Mouse (Mus musculus) MEL (cell line): Measurements from ENCODE around the gene Lrrc49. TPM values are rescaled to one million over a fixed set of nuclear protein-coding genes. Genes with fewer than 3 reads are reported as not detected.

Source experiments
- DNase-seq: peaks from one replicate; pipeline ENCODE4 v3.0.0; 2011; ENCODE audit warnings: low read depth, low spot score
- H3K27ac ChIP-seq: 2 replicates; pipeline ENCODE4 v1.5.1; 2012; ENCODE audit warnings: low read depth, mild to moderate bottlenecking, control low read depth, low read length, moderate library complexity; ENCODE audit not compliant: control insufficient read depth
- H3K27me3 ChIP-seq, 2 experiments: fragments of 150-350 bp in 1 of 2; sonication (generic) in 1 of 2; 2 replicates each; pipeline ENCODE4 v1.6.1; 2012; ENCODE audit warnings: low read length in 2 of 2, mild to moderate bottlenecking in 2 of 2, improper control_type of control experiment in 1 of 2, moderate library complexity in 1 of 2; ENCODE audit not compliant: insufficient read depth in 2 of 2, control insufficient read depth in 1 of 2
- H3K36me3 ChIP-seq, 2 experiments: 2 replicates each; pipeline ENCODE4 v1.6.1; 2012 to 2014; ENCODE audit warnings: low read length in 2 of 2, improper control_type of control experiment in 1 of 2, inconsistent platforms in 1 of 2, mild to moderate bottlenecking in 1 of 2; ENCODE audit not compliant: insufficient read depth in 2 of 2, control insufficient read depth in 1 of 2
- H3K4me1 ChIP-seq, 2 experiments: fragments of 150-350 bp in 1 of 2; sonication (generic) in 1 of 2; 2 replicates each; pipeline ENCODE4 v1.6.1; 2012; ENCODE audit warnings: low read length in 2 of 2, improper control_type of control experiment in 1 of 2, mild to moderate bottlenecking in 1 of 2; ENCODE audit not compliant: insufficient read depth in 2 of 2, control insufficient read depth in 1 of 2
- H3K4me3 ChIP-seq, 2 experiments: fragments of 150-350 bp in 1 of 2; sonication (generic) in 1 of 2; 2 replicates each; pipeline ENCODE4 v1.5.1; 2012; ENCODE audit warnings: low read depth in 2 of 2, low read length in 2 of 2, mild to moderate bottlenecking in 2 of 2, moderate library complexity in 2 of 2, control low read depth in 1 of 2, improper control_type of control experiment in 1 of 2; ENCODE audit not compliant: control insufficient read depth in 1 of 2, insufficient read depth in 1 of 2
- H3K79me2 ChIP-seq: 2 replicates; pipeline ENCODE4 v1.6.1; 2012; ENCODE audit warnings: mild to moderate bottlenecking, low read length, moderate library complexity; ENCODE audit not compliant: control insufficient read depth, poor library complexity, insufficient read depth
- H3K9ac ChIP-seq: 2 replicates; pipeline ENCODE4 v1.6.1; 2012; ENCODE audit warnings: low read depth, mild to moderate bottlenecking, control low read depth, low read length, moderate library complexity; ENCODE audit not compliant: control insufficient read depth, poor library complexity, severe bottlenecking
- H3K9me3 ChIP-seq: fragments of 150-350 bp; sonication (generic); replicated peaks from 2 replicates; pipeline ENCODE4 v1.6.1; 2012; ENCODE audit warnings: mild to moderate bottlenecking, low read length, improper control_type of control experiment, moderate library complexity; ENCODE audit not compliant: insufficient read depth
- BHLHE40 ChIP-seq: IDR thresholded peaks from 2 replicates; pipeline ENCODE4 v1.6.1; 2012; ENCODE audit warnings: low read depth, mild to moderate bottlenecking, inconsistent platforms, low read length, improper control_type of control experiment, borderline replicate concordance
- CHD2 ChIP-seq: IDR thresholded peaks from 2 replicates; pipeline ENCODE4 v1.6.1; 2011; ENCODE audit warnings: low read length, improper control_type of control experiment
- E2F4 ChIP-seq: IDR thresholded peaks from 2 replicates; pipeline ENCODE4 v1.6.1; 2011; ENCODE audit warnings: low read depth, low read length, improper control_type of control experiment, borderline replicate concordance
- ELF1 ChIP-seq: IDR thresholded peaks from 2 replicates; pipeline ENCODE4 v1.6.1; 2014; ENCODE audit warnings: low read depth, mild to moderate bottlenecking, inconsistent platforms, low read length, improper control_type of control experiment, moderate library complexity
- EP300 ChIP-seq, 2 experiments: IDR thresholded peaks; 2 replicates each; pipeline ENCODE4 v1.6.1; 2011; ENCODE audit warnings: improper control_type of control experiment in 2 of 2, low read length in 2 of 2, low read depth in 1 of 2, mild to moderate bottlenecking in 1 of 2
- ETS1 ChIP-seq: IDR thresholded peaks from 2 replicates; pipeline ENCODE4 v1.6.1; 2012; ENCODE audit warnings: low read depth, mild to moderate bottlenecking, inconsistent platforms, low read length, improper control_type of control experiment, moderate library complexity
- KAT2A ChIP-seq: conservative IDR thresholded peaks from 2 replicates; pipeline ENCODE4 v1.6.1; 2012; ENCODE audit warnings: low read depth, low read length, improper control_type of control experiment, inconsistent platforms
- MAFK ChIP-seq: IDR thresholded peaks from 2 replicates; pipeline ENCODE4 v1.6.1; 2011; ENCODE audit warnings: low read depth, mild to moderate bottlenecking, low read length, improper control_type of control experiment, borderline replicate concordance
- MAX ChIP-seq: IDR thresholded peaks from 2 replicates; pipeline ENCODE4 v1.6.1; 2011; ENCODE audit warnings: low read length, improper control_type of control experiment
- MXI1 ChIP-seq: IDR thresholded peaks from 2 replicates; pipeline ENCODE4 v1.6.1; 2011; ENCODE audit warnings: mild to moderate bottlenecking, low read depth, low read length, improper control_type of control experiment
- MYB ChIP-seq: IDR thresholded peaks from 2 replicates; pipeline ENCODE4 v1.6.1; 2011; ENCODE audit warnings: mild to moderate bottlenecking, low read depth, low read length, improper control_type of control experiment
- MYC ChIP-seq: IDR thresholded peaks from 2 replicates; pipeline ENCODE4 v1.6.1; 2011; ENCODE audit warnings: low read depth, mild to moderate bottlenecking, low read length, improper control_type of control experiment, moderate library complexity
- NELFE ChIP-seq: IDR thresholded peaks from 2 replicates; pipeline ENCODE4 v1.6.1; 2011; ENCODE audit warnings: low read depth, low read length, improper control_type of control experiment
- NRF1 ChIP-seq: IDR thresholded peaks from 2 replicates; pipeline ENCODE4 v1.6.1; 2014; ENCODE audit warnings: low read depth, mild to moderate bottlenecking, inconsistent platforms, low read length, improper control_type of control experiment, moderate library complexity; ENCODE audit not compliant: poor library complexity, insufficient read depth, severe bottlenecking
- POLR2A ChIP-seq, 2 experiments: IDR thresholded peaks; 2 replicates each; pipeline ENCODE4 v1.6.1; 2011 to 2012; ENCODE audit warnings: low read length in 2 of 2, mild to moderate bottlenecking in 2 of 2, control low read depth in 1 of 2, improper control_type of control experiment in 1 of 2, low read depth in 1 of 2, moderate library complexity in 1 of 2; ENCODE audit not compliant: control insufficient read depth in 1 of 2, insufficient read depth in 1 of 2, poor library complexity in 1 of 2
- POLR2AphosphoS5 ChIP-seq: IDR thresholded peaks from 2 replicates; pipeline ENCODE4 v1.6.1; 2012; ENCODE audit warnings: low read depth, borderline replicate concordance, mild to moderate bottlenecking, inconsistent platforms, low read length, moderate library complexity, mixed read lengths
- RCOR1 ChIP-seq: IDR thresholded peaks from 2 replicates; pipeline ENCODE4 v1.6.1; 2012; ENCODE audit warnings: low read depth, mild to moderate bottlenecking, inconsistent platforms, low read length, improper control_type of control experiment
- SIN3A ChIP-seq: IDR thresholded peaks from 2 replicates; pipeline ENCODE4 v1.6.1; 2012; ENCODE audit warnings: low read length, improper control_type of control experiment, inconsistent platforms
- SMC3 ChIP-seq: IDR thresholded peaks from 2 replicates; pipeline ENCODE4 v1.6.1; 2011; ENCODE audit warnings: low read depth, low read length, improper control_type of control experiment
- TCF12 ChIP-seq: IDR thresholded peaks from 2 replicates; pipeline ENCODE4 v1.6.1; 2014; ENCODE audit warnings: low read depth, mild to moderate bottlenecking, inconsistent platforms, low read length, improper control_type of control experiment, moderate library complexity
- UBTF ChIP-seq: IDR thresholded peaks from 2 replicates; pipeline ENCODE4 v1.6.1; 2012; ENCODE audit warnings: low read depth, mild to moderate bottlenecking, inconsistent platforms, low read length, improper control_type of control experiment, moderate library complexity, borderline replicate concordance; ENCODE audit not compliant: insufficient read depth
- USF2 ChIP-seq, 2 experiments: IDR thresholded peaks; 2 replicates each; pipeline ENCODE4 v1.6.1; 2011 to 2012; ENCODE audit warnings: improper control_type of control experiment in 2 of 2, low read length in 2 of 2, borderline replicate concordance in 1 of 2, inconsistent platforms in 1 of 2, low read depth in 1 of 2, mild to moderate bottlenecking in 1 of 2; ENCODE audit not compliant: insufficient read depth in 1 of 2
- ZMIZ1 ChIP-seq: IDR thresholded peaks from 2 replicates; pipeline ENCODE4 v1.6.1; 2012; ENCODE audit warnings: low read depth, mild to moderate bottlenecking, inconsistent platforms, low read length, improper control_type of control experiment, moderate library complexity
- ZNF384 ChIP-seq: IDR thresholded peaks from 2 replicates; pipeline ENCODE4 v1.6.1; 2012; ENCODE audit warnings: low read depth, mild to moderate bottlenecking, inconsistent platforms, low read length, improper control_type of control experiment
- polyA plus RNA-seq, 2 experiments: library from polyadenylated mRNA; stranded (reverse) in 1 of 2; unstranded in 1 of 2; fragments of >175 nt in 1 of 2; fragments of >200 nt in 1 of 2; gene quantifications; 2 replicates each; pipeline versions ENCODE4 v1.2.1 to v1.2.4; 2012; ENCODE audit warnings: low replicate concordance in 2 of 2, low read depth in 1 of 2; ENCODE audit not compliant: insufficient read length in 2 of 2, insufficient read depth in 1 of 2, missing spikeins in 1 of 2
- total RNA-seq: library from RNA; depleted of rRNA; stranded (reverse); fragments of 300-350 nt; gene quantifications from 2 replicates; pipeline ENCODE4 v1.2.3, GENCODE M21; 2012

Lrrc49 gene
- total and polyA plus RNA-seq, 3 experiments, result 2.7 to 5.5 TPM; not detected in 1

DNA sequence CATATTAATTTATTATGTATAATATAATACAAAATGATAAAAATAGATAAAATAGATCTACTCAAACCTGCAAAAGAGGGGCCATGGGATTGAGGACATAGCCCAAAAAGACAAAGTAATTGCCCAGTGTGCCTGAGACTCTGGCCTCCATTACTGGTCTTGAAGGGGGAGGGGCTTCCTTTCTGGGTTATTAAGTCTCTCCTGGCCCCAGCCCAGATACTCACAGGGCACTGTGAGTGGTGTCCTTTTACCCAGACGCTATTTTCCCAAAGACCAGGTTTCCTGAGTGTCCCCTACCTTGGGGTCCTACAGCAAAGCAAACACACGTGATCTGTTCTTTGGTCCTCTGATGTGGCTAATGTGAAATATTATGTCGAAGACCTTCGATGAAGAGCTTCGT is 24.1 kb upstream of the Lrrc49 start:
- H3K27me3 ChIP-seq, result no peaks in the 10 kb centered on the region
- H3K9me3 ChIP-seq, result no peaks in the 10 kb centered on the region
- no peak for TF ChIP-seq ZMIZ1
- no peak for TF ChIP-seq UBTF
- TF ChIP-seq SIN3A, result no peak
- no peak for TF ChIP-seq SMC3
- TF ChIP-seq MXI1, result no peak
- no peak for TF ChIP-seq MYB
- no peak for TF ChIP-seq MAFK
- no peak for TF ChIP-seq ZNF384
- no peak overlapping the region for H3K4me3 ChIP-seq
- no peak overlapping the region for H3K27ac ChIP-seq
- DNase-seq, result no peak
- H3K79me2 ChIP-seq, result no peaks in the 10 kb centered on the region
- no peaks in the 10 kb centered on the region for H3K4me1 ChIP-seq
- H3K36me3 ChIP-seq, result no peaks in the 10 kb centered on the region
- H3K9ac ChIP-seq, result no peak overlapping the region

DNA sequence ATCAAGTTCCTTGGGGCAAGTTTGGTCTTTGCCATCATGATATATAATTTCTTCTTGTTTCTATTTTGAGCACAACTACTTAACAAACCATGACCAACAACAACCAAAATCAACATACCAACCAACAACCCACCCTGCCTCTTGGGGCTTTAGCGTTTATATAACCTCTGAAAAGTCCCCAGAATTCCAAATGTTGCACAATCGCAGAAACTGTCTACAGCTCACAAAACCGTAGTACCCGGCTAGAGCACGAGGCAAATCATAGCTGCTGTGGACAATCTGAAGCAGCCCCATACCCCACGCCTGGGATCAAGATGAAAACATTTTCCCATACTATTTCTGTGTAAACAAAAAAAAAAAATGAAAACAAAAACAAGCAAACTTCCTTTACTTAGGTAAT is 21.8 kb upstream of the Lrrc49 start:
- Histone ChIP-seq H3K36me3 (no peaks in the 10 kb centered on the region), H3K27ac (no peak overlapping the region), H3K4me1 (no peaks in the 10 kb centered on the region), H3K79me2 (no peaks in the 10 kb centered on the region), H3K27me3 (no peaks in the 10 kb centered on the region), H3K9ac (no peak overlapping the region), H3K9me3 (no peaks in the 10 kb centered on the region), H3K4me3 (no peak overlapping the region)
- TF ChIP-seq RCOR1, result no peak
- no peak for TF ChIP-seq ZMIZ1
- no peak for TF ChIP-seq MAX
- DNase-seq, result no peak

DNA sequence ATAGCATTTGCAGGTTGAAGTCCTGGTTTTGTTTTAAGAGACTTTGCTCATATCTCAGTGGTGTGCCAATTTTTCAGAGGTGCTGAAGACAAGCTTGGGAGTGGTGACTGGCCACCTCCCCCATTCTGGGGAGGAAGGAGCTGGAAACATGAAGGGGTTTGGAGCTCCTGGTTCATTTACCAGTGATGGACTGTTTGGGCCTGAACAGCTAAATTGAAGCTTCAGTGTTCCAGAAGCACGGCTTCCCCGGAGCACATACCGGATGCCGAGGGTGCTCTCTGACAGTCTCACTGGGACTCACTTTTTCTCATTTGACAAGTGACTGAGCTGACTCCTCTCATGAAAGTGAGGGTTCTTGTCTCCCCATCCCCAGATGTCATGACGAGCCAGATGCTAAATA is 20.6 kb upstream of the Lrrc49 start:
- no peak overlapping the region for H3K9ac ChIP-seq
- H3K27me3 ChIP-seq, result no peaks in the 10 kb centered on the region
- H3K36me3 ChIP-seq, result no peaks in the 10 kb centered on the region
- H3K9me3 ChIP-seq, result no peaks in the 10 kb centered on the region
- no peak for TF ChIP-seq USF2 (IDR thresholded peaks at IDR 0.05; ENCODE audit: borderline replicate concordance in 1 of 2, insufficient read depth in 1 of 2, low read depth in 1 of 2, low read length in 2 of 2)
- no peak for TF ChIP-seq NRF1
- no peak for TF ChIP-seq ETS1
- no peak for TF ChIP-seq ELF1
- TF ChIP-seq UBTF, result no peak
- no peak for TF ChIP-seq POLR2A (IDR thresholded peaks at IDR 0.05; ENCODE audit: control insufficient read depth in 1 of 2, insufficient read depth in 1 of 2, low read depth in 1 of 2, low read length in 2 of 2, poor library complexity in 1 of 2)
- no peak for TF ChIP-seq EP300 (IDR thresholded peaks at IDR 0.05; ENCODE audit: low read depth in 1 of 2, low read length in 2 of 2)
- TF ChIP-seq NELFE, result no peak
- no peak for TF ChIP-seq MAX
- TF ChIP-seq KAT2A, result no peak
- no peak for TF ChIP-seq POLR2AphosphoS5
- TF ChIP-seq E2F4, result no peak
- no peak for TF ChIP-seq MYB
- no peak for TF ChIP-seq CHD2
- no peak for TF ChIP-seq BHLHE40
- TF ChIP-seq MYC, result no peak
- no peak for TF ChIP-seq TCF12
- H3K27ac ChIP-seq, result no peak overlapping the region
- DNase-seq, result no peak
- H3K79me2 ChIP-seq, result no peaks in the 10 kb centered on the region
- no peak overlapping the region for H3K4me3 ChIP-seq
- H3K4me1 ChIP-seq, result no peaks in the 10 kb centered on the region
